Mouse (Mus musculus) Muller cell, postnatal 12 days (primary cell): ENCODE data around the gene Cadm2.
A peak's percentile ranks its signal among the peaks of the same experiment; 100 is the strongest.

Experiments used
- DNase-seq: peaks from one replicate; pipeline ENCODE4 v3.0.0-alpha.2; 2015; ENCODE audit errors: inconsistent ontology term

Cadm2 gene

DNA sequence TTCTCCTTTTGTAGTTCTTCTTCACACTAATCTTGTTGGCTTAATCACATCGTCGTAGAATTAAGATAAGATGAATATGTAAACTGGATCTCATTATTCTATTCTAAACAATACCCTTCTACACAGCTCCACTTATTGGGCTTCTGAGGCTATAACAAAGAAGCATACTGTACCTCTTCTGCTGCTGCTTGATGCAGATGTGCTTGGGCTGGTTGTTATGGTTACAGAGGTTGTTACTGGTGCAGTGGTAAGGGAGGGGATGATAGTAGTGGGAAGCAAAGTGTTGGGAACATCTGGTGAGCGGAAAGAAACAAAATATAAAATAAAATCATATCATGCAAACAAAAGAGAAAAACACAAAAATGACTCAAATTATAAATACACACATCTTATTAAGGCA lies 889.5 kb downstream of the Cadm2 start:
- DNase-seq = no peak

DNA sequence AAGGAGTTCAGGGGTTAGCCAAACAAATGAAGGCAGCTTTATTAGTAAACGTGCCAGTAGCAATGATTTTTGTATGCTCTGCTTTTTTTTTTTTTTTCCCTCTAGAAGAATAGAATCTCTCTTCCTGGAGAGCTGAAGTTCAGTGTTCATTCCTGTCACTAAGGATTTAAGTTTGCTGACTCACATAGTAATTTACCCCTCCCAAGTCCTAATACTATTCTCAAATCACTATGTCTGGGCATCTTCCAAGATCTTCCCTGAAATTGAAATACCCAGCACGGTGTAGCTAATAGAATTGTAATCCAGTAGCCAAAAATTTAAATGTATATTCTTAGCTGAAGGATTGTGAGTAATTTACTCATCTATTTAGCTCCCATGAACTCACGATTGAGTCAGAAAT lies 914.2 kb downstream of the Cadm2 start:
- DNase-seq = peak; percentile 66

DNA sequence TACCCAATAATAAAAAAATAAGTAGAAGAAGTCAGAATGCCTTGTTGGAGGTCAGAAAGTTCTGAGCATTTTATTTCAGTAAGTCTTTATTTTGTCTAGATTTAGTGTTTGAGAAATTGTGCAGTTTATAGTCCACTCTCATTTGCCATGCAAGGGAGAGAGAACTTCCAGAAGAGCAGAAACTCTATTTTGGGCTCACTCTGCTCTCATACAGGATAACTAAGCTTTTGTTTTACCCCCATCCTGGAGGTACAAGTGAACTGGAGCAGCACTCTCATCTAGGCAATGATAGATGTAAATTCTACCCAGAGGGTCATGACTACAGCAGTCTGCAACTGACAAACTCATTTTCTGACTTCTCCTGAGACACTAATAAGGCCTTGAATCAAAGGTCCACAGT lies 925.9 kb downstream of the Cadm2 start:
- no peak for DNase-seq

DNA sequence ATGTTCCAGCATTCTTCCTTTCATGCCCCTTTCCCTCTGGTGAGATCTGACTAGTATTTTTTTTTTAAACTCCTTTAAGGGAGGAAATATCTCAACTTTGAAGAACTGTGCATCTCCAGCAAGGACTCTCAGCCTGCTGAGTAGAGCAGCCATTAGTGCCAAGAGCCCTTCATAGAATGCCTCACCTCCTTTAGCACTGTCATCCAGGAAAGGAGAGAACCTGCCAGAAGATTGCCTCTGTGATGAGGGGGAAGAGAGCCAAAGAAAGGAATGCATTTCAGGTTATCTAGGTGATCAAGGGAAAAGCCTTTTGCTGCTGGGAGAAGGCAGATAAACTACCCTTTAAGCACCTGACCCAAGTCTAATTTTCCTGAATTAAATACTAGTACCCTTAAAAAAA lies 943.5 kb downstream of the Cadm2 start:
- no peak for DNase-seq

DNA sequence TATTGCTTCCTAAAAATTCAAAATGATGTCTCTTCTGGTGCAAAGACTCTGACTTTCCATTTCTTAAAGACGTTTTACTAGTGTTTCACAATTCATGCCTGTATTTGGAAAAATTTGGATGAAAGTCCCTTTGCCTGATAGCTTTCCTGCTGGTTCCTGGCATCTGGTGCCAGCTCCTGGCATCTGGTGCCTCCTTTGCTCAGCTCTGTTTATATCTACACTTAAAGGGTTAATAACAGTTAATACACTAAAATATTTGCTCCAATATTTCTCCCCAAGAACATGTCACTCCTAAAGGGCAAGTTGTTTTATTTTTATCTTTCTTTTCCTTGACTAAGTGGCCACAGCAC lies 969.7 kb downstream of the Cadm2 start:
- no peak for DNase-seq

DNA sequence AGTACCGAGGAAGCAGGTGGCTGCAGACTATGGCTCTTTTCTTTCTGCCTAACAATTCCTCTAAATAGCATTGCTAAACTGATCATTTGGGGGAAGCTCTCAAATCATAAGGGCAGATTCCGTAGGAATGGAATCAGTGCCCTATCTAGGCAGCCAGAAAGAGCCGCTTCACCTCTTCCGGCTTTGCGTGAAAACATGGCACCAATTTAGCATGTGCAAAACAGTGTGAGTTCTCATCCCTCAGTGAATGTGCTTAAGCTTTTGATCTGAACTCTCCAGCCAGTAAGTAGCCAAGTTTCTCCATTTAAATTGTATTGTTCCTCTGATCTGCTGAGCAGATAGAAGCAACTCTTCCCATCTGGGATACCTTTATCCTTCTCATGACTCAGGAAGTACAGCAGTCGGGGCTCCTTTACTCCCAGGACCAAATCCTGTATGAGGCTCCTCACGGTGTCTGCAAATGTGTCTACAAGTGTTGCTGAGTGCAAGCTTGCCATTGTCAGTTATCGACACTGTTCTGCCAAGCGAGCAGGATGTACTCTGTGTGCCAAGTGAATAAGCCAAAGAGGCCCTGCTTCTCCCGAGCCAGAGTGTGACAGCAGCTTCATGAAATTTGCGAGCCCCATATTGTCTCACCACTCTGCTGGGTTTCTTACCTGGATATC lies 970.2 kb downstream of the Cadm2 start:
- peak; percentile 26 for DNase-seq

DNA sequence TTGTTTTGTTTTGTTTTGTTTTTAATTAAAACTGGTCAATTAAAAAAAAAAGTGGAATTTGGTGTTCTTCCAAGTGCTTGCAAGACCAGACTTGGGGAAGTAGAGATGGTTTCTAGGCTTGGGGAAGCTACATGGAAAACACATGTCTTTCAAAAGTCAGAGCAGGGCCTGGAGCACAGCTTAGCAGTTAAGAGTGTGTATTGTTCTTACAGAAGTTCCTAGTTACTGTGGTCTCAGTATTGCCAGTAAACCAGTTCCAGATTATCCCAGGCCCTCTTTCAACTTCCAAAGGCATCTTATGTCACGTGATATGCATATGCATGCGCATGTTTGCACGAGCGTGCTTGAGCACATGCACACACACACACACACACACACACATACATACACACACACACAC lies 972.9 kb downstream of the Cadm2 start:
- DNase-seq = no peak

DNA sequence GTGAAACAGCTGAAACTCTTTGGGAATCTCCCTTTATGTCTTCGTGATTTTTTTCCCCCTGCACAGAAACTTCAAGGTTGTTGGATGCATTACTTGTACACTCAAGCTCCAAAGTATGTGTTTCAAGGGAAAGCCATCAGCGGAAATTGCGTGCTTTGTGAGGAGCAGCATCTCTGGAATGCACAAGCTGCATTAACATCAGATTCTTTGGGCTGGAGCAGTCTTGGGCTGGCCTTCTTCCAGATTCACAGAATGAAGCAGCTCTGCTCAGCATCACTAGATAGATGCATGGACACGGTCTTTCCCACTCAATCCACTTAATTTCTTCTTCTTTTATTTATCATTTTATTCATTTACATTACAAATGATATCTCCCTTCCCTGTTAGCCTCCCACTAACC lies 977.1 kb downstream of the Cadm2 start:
- DNase-seq = peak; percentile 63

DNA sequence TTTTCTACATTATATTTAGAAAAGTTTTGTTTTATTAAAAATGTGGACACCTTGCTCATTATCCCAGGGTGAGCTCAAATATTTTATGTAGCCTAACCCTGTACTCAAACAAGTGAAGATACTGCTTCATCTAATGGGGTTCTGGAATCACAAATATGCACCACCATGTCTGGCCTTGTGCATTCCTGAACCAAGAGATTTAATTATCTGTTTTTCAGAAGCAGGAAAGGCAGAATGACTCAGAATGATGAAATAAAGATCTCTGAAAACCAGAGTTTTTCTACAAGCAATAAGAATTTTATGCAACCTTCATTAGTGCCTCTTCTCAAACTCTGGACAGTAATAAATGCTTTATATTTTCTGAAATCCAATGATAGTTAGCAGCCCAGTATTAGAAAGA lies 993.2 kb downstream of the Cadm2 start:
- peak; percentile 92 for DNase-seq

DNA sequence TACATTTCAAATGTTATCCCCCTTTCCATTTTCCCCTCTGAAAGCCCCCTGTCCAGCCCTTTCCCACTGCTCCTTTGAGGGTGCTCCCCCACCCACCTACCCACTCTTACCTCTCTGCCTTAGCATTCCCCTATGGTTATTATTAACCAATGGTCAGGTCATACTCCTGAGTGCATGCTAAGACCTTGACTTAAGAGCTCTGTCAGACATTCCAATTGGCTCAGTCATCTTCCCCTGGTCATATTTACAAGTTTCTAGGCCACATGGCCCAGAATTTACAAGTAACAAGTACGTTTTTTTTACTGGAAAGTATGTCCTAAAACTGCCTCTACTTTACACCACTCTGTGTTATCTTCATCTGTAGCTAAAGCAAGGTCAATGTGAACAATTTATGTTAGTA lies 998.3 kb downstream of the Cadm2 start:
- no peak for DNase-seq

DNA sequence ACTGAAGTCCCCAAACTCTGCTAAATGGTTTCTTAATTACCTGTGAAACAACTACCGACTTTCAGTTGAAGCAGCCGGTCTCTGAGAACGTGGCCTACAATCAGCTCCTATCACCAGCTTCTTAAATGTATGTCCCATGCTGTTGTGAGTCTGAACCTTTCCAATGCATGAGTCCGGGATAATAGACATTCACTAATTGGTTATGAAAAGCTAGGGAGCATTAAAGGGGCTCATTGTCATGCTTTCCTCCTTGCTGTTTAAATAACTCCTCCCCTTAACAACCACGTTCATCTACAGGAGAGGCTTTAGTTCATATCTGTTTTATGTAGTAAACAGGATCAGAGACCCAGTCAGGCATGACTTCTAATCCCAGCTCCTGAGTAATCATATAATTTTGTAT lies 1008.1 kb downstream of the Cadm2 start:
- no peak for DNase-seq
